Mouse (Mus musculus): ENCODE data around the gene Gm10642.

DNA sequence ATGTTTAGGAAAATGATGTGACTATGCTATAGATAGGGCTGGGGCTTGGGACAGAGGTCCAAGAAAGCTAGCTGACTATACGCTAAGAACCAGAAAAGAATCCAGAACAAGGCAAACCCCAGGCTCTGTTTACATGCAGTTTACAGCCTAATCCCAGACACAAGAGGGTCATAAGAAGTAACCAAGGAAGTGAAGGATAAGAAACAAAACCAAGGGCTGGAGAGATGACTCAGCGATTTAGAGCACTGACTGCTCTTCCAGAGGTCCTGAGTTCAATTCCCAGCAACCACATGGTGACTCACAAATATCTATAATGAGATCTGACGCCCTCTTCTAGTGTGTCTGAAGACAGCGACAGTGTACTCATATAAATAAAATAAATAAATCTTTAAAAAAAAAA, 19.1 kb downstream of the Gm10642 start:
- TF ChIP-seq CTCF (IDR thresholded peaks at IDR 0.05; ENCODE audit: insufficient read depth, low read depth, low read length) (no peak), POLR2A (IDR thresholded peaks at IDR 0.05; ENCODE audit: insufficient read depth, low read depth, low read length) (no peak)

Data from olfactory bulb, adult 2 months (tissue).